8 mouse cellular contexts compared by ENCODE assay signal in the genomic region with DNA sequence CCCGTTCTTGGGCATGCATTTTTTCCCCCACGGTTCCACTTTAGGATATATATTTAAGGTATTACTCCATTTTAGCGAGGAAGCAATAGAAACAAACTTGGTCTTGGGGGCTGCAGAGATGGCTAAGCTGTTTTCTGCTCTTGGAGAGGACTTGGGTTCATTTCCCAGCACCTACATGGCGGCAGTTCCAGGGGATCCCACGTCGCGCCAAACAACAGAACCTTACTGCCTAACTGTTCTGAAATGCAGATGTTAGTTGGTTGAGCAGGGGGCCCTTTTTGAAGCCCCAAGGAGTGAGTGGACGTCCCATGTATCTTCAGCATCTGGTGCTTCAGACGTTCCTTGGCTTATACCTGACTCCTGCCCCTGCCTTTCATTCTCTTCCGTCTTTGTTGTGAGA. TPM values are rescaled to one million over a fixed set of nuclear protein-coding genes. Genes with fewer than 3 reads are reported as not detected.
DNase-seq lines count a peak whose midpoint lies in the region; ATAC-seq and TF ChIP-seq lines count a peak whose summit lies in the region.

No protein-coding gene starts in this region.

- H3K27me3 ChIP-seq in E14TG2a.4 (ENCODE audit: insufficient read depth, low read length), result no peaks in the 10 kb centered on the region
- no peaks in the 10 kb centered on the region for H3K27me3 ChIP-seq in cerebellum, adult 2 months (ENCODE audit: control insufficient read depth, insufficient read depth, low read length)
- H3K27me3 ChIP-seq in heart, embryonic 12.5 days (replicated peaks), result peaks cover 3% of the 10 kb centered on the region; the same call in 1 of the 2 replicates

- H3K9me3 ChIP-seq in E14TG2a.4 (ENCODE audit: low read length), result no peaks in the 10 kb centered on the region
- no peaks in the 10 kb centered on the region for H3K9me3 ChIP-seq in heart, embryonic 12.5 days (replicated peaks)

- no peak for TF ChIP-seq CTCF in E14TG2a.4 (conservative IDR thresholded peaks at IDR 0.05; ENCODE audit: low read length)
- TF ChIP-seq CTCF in cerebellum, adult 2 months (IDR thresholded peaks at IDR 0.05; ENCODE audit: borderline replicate concordance, insufficient read depth, low read depth, low read length), result no peak

- H3K4me1 ChIP-seq in E14TG2a.4 (replicated peaks; ENCODE audit: low read depth, low read length), result peaks cover 31% of the 10 kb centered on the region
- H3K4me1 ChIP-seq in cerebellum, adult 2 months (ENCODE audit: control insufficient read depth, insufficient read depth, low read length), result 0 out of 2 replicates have a peak, but pooled peaks cover 2% of the 10 kb centered on the region
- peaks cover 16% of the 10 kb centered on the region for H3K4me1 ChIP-seq in heart, embryonic 12.5 days (replicated peaks)

- DNase-seq in heart, adult 18-20 months, result peak; percentile 7 to 41
- no peak for DNase-seq in heart, adult 8-10 months (ENCODE audit: low spot score)
- peak; percentile 29 to 37 for DNase-seq in cerebellum, adult 2 months
- DNase-seq in kidney, postnatal 14 days, result peak; percentile 20
- DNase-seq in naive thymus-derived CD4-positive, alpha-beta T cell, adult 2 months (ENCODE audit: low read depth), result peak; percentile 26
- DNase-seq in retina, postnatal 1 day, result no peak

- WGBS in cerebellum, adult 2 months, result 0% methylated on average over 10 of the region's 10 CpGs
- WGBS in heart, embryonic 12.5 days, result 3% methylated on average over 10 of the region's 10 CpGs

- ATAC-seq in heart, embryonic 12.5 days (ENCODE audit: insufficient number of reproducible peaks, low FRiP score), result no peak

- H3K4me2 ChIP-seq in heart, embryonic 12.5 days, result peak overlapping the region; percentile 90

- H3K4me3 ChIP-seq in E14TG2a.4 (replicated peaks; ENCODE audit: low read length), result peak overlapping the region; percentile 99
- peak overlapping the region; percentile 88 for H3K4me3 ChIP-seq in cerebellum, adult 2 months (replicated peaks; ENCODE audit: insufficient read depth, low read depth, low read length)
- peak overlapping the region; percentile 95 for H3K4me3 ChIP-seq in heart, embryonic 12.5 days

- H3K36me3 ChIP-seq in E14TG2a.4 (ENCODE audit: insufficient read depth, low read length), result peaks cover 22% of the 10 kb centered on the region
- peaks cover 5% of the 10 kb centered on the region for H3K36me3 ChIP-seq in heart, embryonic 12.5 days

- TF ChIP-seq POLR2A in cerebellum, adult 2 months (IDR thresholded peaks at IDR 0.05; ENCODE audit: borderline replicate concordance, insufficient read depth, low read length), result no peak

- H3K27ac ChIP-seq in cerebellum, adult 2 months (ENCODE audit: insufficient read depth, low read length), result peak overlapping the region; percentile 56; the same call in 1 of the 2 replicates
- H3K27ac ChIP-seq in heart, embryonic 12.5 days (ENCODE audit: poor library complexity, severe bottlenecking), result peak overlapping the region; percentile 81

- peak overlapping the region; percentile 79 for H3K9ac ChIP-seq in heart, embryonic 12.5 days

RNA-seq across cellular contexts. Expression of gene Pum3, which starts 0.8 kb away (rescaled TPM):
- total RNA-seq in heart, adult 18-20 months (2021), result 10 to 100 TPM; 32.0 to 34.1 TPM
- 10 to 100 TPM; 21.4 to 33.7 (median 31.1) TPM for total RNA-seq in heart, adult 8-10 months (2022)
- 24.5 and 25.2 TPM in 2 replicates for polyA plus RNA-seq in cerebellum, adult 2 months (2012; rRNA removed)
- 56.6 and 61.7 TPM in 2 replicates for polyA plus RNA-seq in heart, embryonic 12.5 days (2016; fragmentation: Nextera tagmentation; extraction: Ambion mirVana)

Comparison
In these comparisons a context has a peak if more than half of its experiments do, and no peak if none do; other contexts are left out.
1. DNase-seq: peak in heart, adult 18-20 months (2 of 2), cerebellum, adult 2 months (2 of 2), kidney, postnatal 14 days (single experiment) and naive thymus-derived CD4-positive, alpha-beta T cell, adult 2 months (single experiment); none in heart, adult 8-10 months (single experiment) and retina, postnatal 1 day (single experiment).
2. Peak in every context shown above with its lines, with median percentiles within 50 percentile points of each other: H3K4me3 ChIP-seq.